Mouse (Mus musculus): ENCODE data around the gene Trib3.

- TF ChIP-seq CTCF (IDR thresholded peaks at IDR 0.05; ENCODE audit: low read depth, low read length) (no peak), POLR2A (IDR thresholded peaks at IDR 0.05; ENCODE audit: extremely low read depth, insufficient read depth, low read length) (no peak)
Observed at GRCm38 (mm10) chr2:152303781-152304180, 40.1 kb downstream of the Trib3 start.
